Mouse (Mus musculus) MEL (cell line): ENCODE data around the gene Sh3tc1. TPM values are rescaled to one million over a fixed set of nuclear protein-coding genes. Genes with fewer than 3 reads are reported as not detected.

Experiments
- DNase-seq: peaks from one replicate; pipeline ENCODE4 v3.0.0; 2011; ENCODE audit warnings: low read depth, low spot score
- H3K27ac ChIP-seq: 2 replicates; pipeline ENCODE4 v1.5.1; 2012; ENCODE audit warnings: low read depth, mild to moderate bottlenecking, control low read depth, low read length, moderate library complexity; ENCODE audit not compliant: control insufficient read depth
- H3K27me3 ChIP-seq, 2 experiments: fragments of 150-350 bp in 1 of 2; sonication (generic) in 1 of 2; 2 replicates each; pipeline ENCODE4 v1.6.1; 2012; ENCODE audit warnings: low read length in 2 of 2, mild to moderate bottlenecking in 2 of 2, improper control_type of control experiment in 1 of 2, moderate library complexity in 1 of 2; ENCODE audit not compliant: insufficient read depth in 2 of 2, control insufficient read depth in 1 of 2
- H3K36me3 ChIP-seq, 2 experiments: 2 replicates each; pipeline ENCODE4 v1.6.1; 2012 to 2014; ENCODE audit warnings: low read length in 2 of 2, improper control_type of control experiment in 1 of 2, inconsistent platforms in 1 of 2, mild to moderate bottlenecking in 1 of 2; ENCODE audit not compliant: insufficient read depth in 2 of 2, control insufficient read depth in 1 of 2
- H3K4me1 ChIP-seq, 2 experiments: fragments of 150-350 bp in 1 of 2; sonication (generic) in 1 of 2; 2 replicates each; pipeline ENCODE4 v1.6.1; 2012; ENCODE audit warnings: low read length in 2 of 2, improper control_type of control experiment in 1 of 2, mild to moderate bottlenecking in 1 of 2; ENCODE audit not compliant: insufficient read depth in 2 of 2, control insufficient read depth in 1 of 2
- H3K4me3 ChIP-seq, 2 experiments: fragments of 150-350 bp in 1 of 2; sonication (generic) in 1 of 2; 2 replicates each; pipeline ENCODE4 v1.5.1; 2012; ENCODE audit warnings: low read depth in 2 of 2, low read length in 2 of 2, mild to moderate bottlenecking in 2 of 2, moderate library complexity in 2 of 2, control low read depth in 1 of 2, improper control_type of control experiment in 1 of 2; ENCODE audit not compliant: control insufficient read depth in 1 of 2, insufficient read depth in 1 of 2
- H3K79me2 ChIP-seq: 2 replicates; pipeline ENCODE4 v1.6.1; 2012; ENCODE audit warnings: mild to moderate bottlenecking, low read length, moderate library complexity; ENCODE audit not compliant: control insufficient read depth, poor library complexity, insufficient read depth
- H3K9ac ChIP-seq: 2 replicates; pipeline ENCODE4 v1.6.1; 2012; ENCODE audit warnings: low read depth, mild to moderate bottlenecking, control low read depth, low read length, moderate library complexity; ENCODE audit not compliant: control insufficient read depth, poor library complexity, severe bottlenecking
- H3K9me3 ChIP-seq: fragments of 150-350 bp; sonication (generic); replicated peaks from 2 replicates; pipeline ENCODE4 v1.6.1; 2012; ENCODE audit warnings: mild to moderate bottlenecking, low read length, improper control_type of control experiment, moderate library complexity; ENCODE audit not compliant: insufficient read depth
- CHD1 ChIP-seq: IDR thresholded peaks from 2 replicates; pipeline ENCODE4 v1.6.1; 2012; ENCODE audit warnings: low read depth, mild to moderate bottlenecking, inconsistent platforms, low read length, improper control_type of control experiment
- CTCF ChIP-seq, 3 experiments: IDR thresholded peaks in 2 of 3; conservative IDR thresholded peaks in 1 of 3; 2 replicates each; pipeline ENCODE4 v1.5.1; 2011 to 2012; ENCODE audit warnings: low read length in 3 of 3, low read depth in 2 of 3, mild to moderate bottlenecking in 2 of 3, improper control_type of control experiment in 1 of 3, inconsistent platforms in 1 of 3, mixed read lengths in 1 of 3, moderate library complexity in 1 of 3; ENCODE audit not compliant: control insufficient read depth in 1 of 3, insufficient read depth in 1 of 3, poor library complexity in 1 of 3, severe bottlenecking in 1 of 3
- ELF1 ChIP-seq: IDR thresholded peaks from 2 replicates; pipeline ENCODE4 v1.6.1; 2014; ENCODE audit warnings: low read depth, mild to moderate bottlenecking, inconsistent platforms, low read length, improper control_type of control experiment, moderate library complexity
- EP300 ChIP-seq, 2 experiments: IDR thresholded peaks; 2 replicates each; pipeline ENCODE4 v1.6.1; 2011; ENCODE audit warnings: improper control_type of control experiment in 2 of 2, low read length in 2 of 2, low read depth in 1 of 2, mild to moderate bottlenecking in 1 of 2
- GABPA ChIP-seq: IDR thresholded peaks from 2 replicates; pipeline ENCODE4 v1.6.1; 2012; ENCODE audit warnings: low read depth, mild to moderate bottlenecking, inconsistent platforms, low read length, improper control_type of control experiment, moderate library complexity
- HCFC1 ChIP-seq: IDR thresholded peaks from 2 replicates; pipeline ENCODE4 v1.6.1; 2012; ENCODE audit warnings: low read depth, mild to moderate bottlenecking, inconsistent platforms, low read length, improper control_type of control experiment, moderate library complexity
- JUND ChIP-seq: IDR thresholded peaks from 2 replicates; pipeline ENCODE4 v1.6.1; 2011; ENCODE audit warnings: low read depth, mild to moderate bottlenecking, improper control_type of control experiment, low read length
- MAFK ChIP-seq: IDR thresholded peaks from 2 replicates; pipeline ENCODE4 v1.6.1; 2011; ENCODE audit warnings: low read depth, mild to moderate bottlenecking, low read length, improper control_type of control experiment, borderline replicate concordance
- MAX ChIP-seq: IDR thresholded peaks from 2 replicates; pipeline ENCODE4 v1.6.1; 2011; ENCODE audit warnings: low read length, improper control_type of control experiment
- MEF2A ChIP-seq: IDR thresholded peaks from 2 replicates; pipeline ENCODE4 v1.6.1; 2014; ENCODE audit warnings: low read depth, mild to moderate bottlenecking, inconsistent platforms, low read length, improper control_type of control experiment; ENCODE audit not compliant: poor library complexity, insufficient replicate concordance, severe bottlenecking; ENCODE audit errors: extremely low read depth
- MYB ChIP-seq: IDR thresholded peaks from 2 replicates; pipeline ENCODE4 v1.6.1; 2011; ENCODE audit warnings: mild to moderate bottlenecking, low read depth, low read length, improper control_type of control experiment
- NELFE ChIP-seq: IDR thresholded peaks from 2 replicates; pipeline ENCODE4 v1.6.1; 2011; ENCODE audit warnings: low read depth, low read length, improper control_type of control experiment
- NRF1 ChIP-seq: IDR thresholded peaks from 2 replicates; pipeline ENCODE4 v1.6.1; 2014; ENCODE audit warnings: low read depth, mild to moderate bottlenecking, inconsistent platforms, low read length, improper control_type of control experiment, moderate library complexity; ENCODE audit not compliant: poor library complexity, insufficient read depth, severe bottlenecking
- POLR2A ChIP-seq, 2 experiments: IDR thresholded peaks; 2 replicates each; pipeline ENCODE4 v1.6.1; 2011 to 2012; ENCODE audit warnings: low read length in 2 of 2, mild to moderate bottlenecking in 2 of 2, control low read depth in 1 of 2, improper control_type of control experiment in 1 of 2, low read depth in 1 of 2, moderate library complexity in 1 of 2; ENCODE audit not compliant: control insufficient read depth in 1 of 2, insufficient read depth in 1 of 2, poor library complexity in 1 of 2
- SIN3A ChIP-seq: IDR thresholded peaks from 2 replicates; pipeline ENCODE4 v1.6.1; 2012; ENCODE audit warnings: low read length, improper control_type of control experiment, inconsistent platforms
- SMC3 ChIP-seq: IDR thresholded peaks from 2 replicates; pipeline ENCODE4 v1.6.1; 2011; ENCODE audit warnings: low read depth, low read length, improper control_type of control experiment
- TBP ChIP-seq: IDR thresholded peaks from 2 replicates; pipeline ENCODE4 v1.8.0; 2011; ENCODE audit warnings: low read depth, low read length, improper control_type of control experiment
- TCF12 ChIP-seq: IDR thresholded peaks from 2 replicates; pipeline ENCODE4 v1.6.1; 2014; ENCODE audit warnings: low read depth, mild to moderate bottlenecking, inconsistent platforms, low read length, improper control_type of control experiment, moderate library complexity
- UBTF ChIP-seq: IDR thresholded peaks from 2 replicates; pipeline ENCODE4 v1.6.1; 2012; ENCODE audit warnings: low read depth, mild to moderate bottlenecking, inconsistent platforms, low read length, improper control_type of control experiment, moderate library complexity, borderline replicate concordance; ENCODE audit not compliant: insufficient read depth
- ZC3H11A ChIP-seq: IDR thresholded peaks from 2 replicates; pipeline ENCODE4 v1.6.1; 2012; ENCODE audit warnings: low read depth, mild to moderate bottlenecking, inconsistent platforms, low read length, improper control_type of control experiment
- ZKSCAN1 ChIP-seq: IDR thresholded peaks from 2 replicates; pipeline ENCODE4 v1.6.1; 2012; ENCODE audit warnings: low read depth, mild to moderate bottlenecking, inconsistent platforms, low read length, improper control_type of control experiment, moderate library complexity
- ZMIZ1 ChIP-seq: IDR thresholded peaks from 2 replicates; pipeline ENCODE4 v1.6.1; 2012; ENCODE audit warnings: low read depth, mild to moderate bottlenecking, inconsistent platforms, low read length, improper control_type of control experiment, moderate library complexity
- polyA plus RNA-seq, 2 experiments: library from polyadenylated mRNA; stranded (reverse) in 1 of 2; unstranded in 1 of 2; fragments of >175 nt in 1 of 2; fragments of >200 nt in 1 of 2; gene quantifications; 2 replicates each; pipeline versions ENCODE4 v1.2.1 to v1.2.4; 2012; ENCODE audit warnings: low replicate concordance in 2 of 2, low read depth in 1 of 2; ENCODE audit not compliant: insufficient read length in 2 of 2, insufficient read depth in 1 of 2, missing spikeins in 1 of 2
- total RNA-seq: library from RNA; depleted of rRNA; stranded (reverse); fragments of 300-350 nt; gene quantifications from 2 replicates; pipeline ENCODE4 v1.2.3, GENCODE M21; 2012

The Sh3tc1 gene
- total and polyA plus RNA-seq, 3 experiments, result not detected

DNA sequence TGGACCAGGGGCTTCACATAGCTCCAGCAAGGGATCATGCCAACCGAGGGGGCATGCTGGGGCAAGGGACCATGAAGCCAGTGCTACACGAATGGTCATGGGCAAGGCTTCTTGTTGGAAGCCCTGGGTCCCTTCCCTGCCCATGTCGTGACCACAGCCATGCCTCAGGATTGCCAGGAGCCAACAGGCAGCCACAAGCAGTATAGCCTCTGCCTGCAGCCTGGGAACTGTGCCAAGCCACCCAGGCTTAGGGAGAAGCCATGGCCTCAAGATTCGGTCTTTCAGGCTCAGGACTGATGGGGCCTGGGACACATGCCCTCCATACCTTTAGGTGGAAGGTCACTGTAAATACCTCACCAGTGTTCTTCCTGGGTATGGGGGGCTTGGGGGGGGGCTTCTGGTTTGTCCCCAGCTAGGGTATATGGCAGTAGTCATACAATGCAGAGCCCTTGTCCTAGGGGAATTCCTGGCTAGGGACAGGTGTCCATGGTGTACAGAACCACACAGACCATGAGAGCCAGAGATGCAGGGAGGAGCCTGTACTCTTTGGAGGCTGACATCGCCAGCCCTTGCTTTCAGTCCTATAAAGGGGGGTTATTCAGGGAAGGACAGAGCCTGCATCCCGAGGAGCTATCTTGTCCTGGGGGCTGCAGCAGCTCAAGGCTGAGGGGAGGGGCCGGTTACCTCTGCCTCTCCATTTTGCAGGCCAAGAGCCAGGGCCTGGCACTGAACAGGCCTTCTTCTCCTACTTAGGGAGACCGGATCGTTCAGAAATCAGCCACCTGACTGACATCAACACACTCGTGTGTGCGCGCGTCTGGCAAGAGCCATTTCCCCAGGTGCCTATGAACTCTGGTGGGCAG lies 33.7 kb upstream of the Sh3tc1 start:
- no peak overlapping the region for H3K9ac ChIP-seq
- H3K27me3 ChIP-seq, result no peaks in the 10 kb centered on the region

DNA sequence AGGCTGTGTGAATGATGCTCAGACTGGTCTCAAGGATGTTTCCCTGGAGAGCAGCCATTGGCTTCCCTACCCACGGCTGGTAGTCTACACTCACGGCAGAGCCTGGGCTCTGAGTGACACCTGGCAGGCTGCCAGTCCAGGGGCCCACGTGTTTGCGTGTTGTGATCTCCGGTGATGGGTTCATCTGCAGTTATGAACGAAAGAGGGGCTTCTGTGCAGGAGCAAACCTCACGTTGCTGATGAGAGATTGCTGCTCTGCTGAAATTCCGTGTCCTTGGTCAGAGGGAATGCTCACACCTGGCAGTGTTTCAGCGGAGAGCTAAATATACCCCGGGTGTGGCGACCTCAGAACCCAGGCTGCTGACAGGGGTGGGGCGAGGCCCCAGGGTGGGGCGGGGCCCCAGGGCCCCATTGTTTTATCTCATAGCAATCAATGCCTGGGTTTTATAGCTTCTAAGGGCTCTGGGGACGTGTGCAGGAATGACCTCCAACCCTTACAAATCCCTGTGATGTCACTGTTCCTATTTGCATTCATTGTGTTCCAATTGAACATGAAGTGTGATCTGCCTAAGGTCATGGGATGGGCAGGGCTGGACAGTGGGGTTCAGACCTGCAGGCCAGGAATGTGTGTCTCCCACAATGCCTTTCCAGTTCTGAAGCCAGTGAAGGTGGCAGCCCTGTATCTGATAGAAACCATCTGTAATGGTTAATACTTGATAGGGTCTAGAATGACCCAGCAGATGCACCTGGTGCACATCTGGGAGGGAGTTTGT lies 31.3 kb upstream of the Sh3tc1 start:
- Histone ChIP-seq H3K27me3 (no peaks in the 10 kb centered on the region), H3K27ac (no peak overlapping the region), H3K4me1 (no peaks in the 10 kb centered on the region), H3K79me2 (no peaks in the 10 kb centered on the region), H3K9ac (no peak overlapping the region), H3K4me3 (no peak overlapping the region), H3K36me3 (no peaks in the 10 kb centered on the region), H3K9me3 (no peaks in the 10 kb centered on the region)
- no peak for DNase-seq
- TF ChIP-seq SMC3, result no peak
- no peak for TF ChIP-seq MAFK
- TF ChIP-seq MYB, result no peak
- TF ChIP-seq TCF12, result no peak
- no peak for TF ChIP-seq JUND
- no peak for TF ChIP-seq NRF1
- TF ChIP-seq UBTF, result no peak
- no peak for TF ChIP-seq POLR2A (IDR thresholded peaks at IDR 0.05; ENCODE audit: control insufficient read depth in 1 of 2, insufficient read depth in 1 of 2, low read depth in 1 of 2, low read length in 2 of 2, poor library complexity in 1 of 2)
- no peak for TF ChIP-seq NELFE
- no peak for TF ChIP-seq MEF2A
- no peak for TF ChIP-seq SIN3A
- TF ChIP-seq ZKSCAN1, result no peak
- TF ChIP-seq CHD1, result no peak
- TF ChIP-seq ELF1, result no peak
- no peak for TF ChIP-seq TBP
- TF ChIP-seq ZMIZ1, result no peak
- TF ChIP-seq MAX, result no peak
- TF ChIP-seq ZC3H11A, result no peak
- TF ChIP-seq GABPA, result no peak

More for the DNA sequence above, 33.7 kb upstream of the Sh3tc1 start:
- H3K9me3 ChIP-seq, result no peaks in the 10 kb centered on the region
- H3K4me3 ChIP-seq, result no peak overlapping the region
- no peaks in the 10 kb centered on the region for H3K36me3 ChIP-seq
- H3K79me2 ChIP-seq, result no peaks in the 10 kb centered on the region
- no peak for DNase-seq
- no peaks in the 10 kb centered on the region for H3K4me1 ChIP-seq
- no peak overlapping the region for H3K27ac ChIP-seq
- TF ChIP-seq ZMIZ1 (no peak), UBTF (no peak), HCFC1 (no peak), EP300 (IDR thresholded peaks at IDR 0.05; ENCODE audit: low read depth in 1 of 2, low read length in 2 of 2) (no peak), CTCF (IDR thresholded peaks at IDR 0.05 in 2 of 3, conservative IDR thresholded peaks at IDR 0.05 in 1 of 3; ENCODE audit: control insufficient read depth in 1 of 3, insufficient read depth in 1 of 3, low read depth in 2 of 3, low read length in 3 of 3, poor library complexity in 1 of 3, severe bottlenecking in 1 of 3) (no peak), TBP (no peak)
- TF ChIP-seq, all 39 proteins: peak for 0
